Mouse (Mus musculus) layer of hippocampus, postnatal 25 days (tissue): ENCODE measurements around the gene Fgf2. TPM values are rescaled to one million over a fixed set of nuclear protein-coding genes. Genes with fewer than 3 reads are reported as not detected.

Source experiments
- DNase-seq, 2 experiments: peaks; one replicate each; pipeline ENCODE4 v3.0.0; 2022; ENCODE audit warnings: mixed read lengths in 2 of 2, low spot score in 1 of 2; ENCODE audit errors: extremely low spot score in 1 of 2
- total RNA-seq, 2 experiments: library from RNA; stranded (reverse); gene quantifications; 2 replicates each; pipeline ENCODE4 v1.2.3; 2021

Fgf2 gene
- total RNA-seq, result 1 to 10 TPM; 5.4 to 7.6 TPM

DNA sequence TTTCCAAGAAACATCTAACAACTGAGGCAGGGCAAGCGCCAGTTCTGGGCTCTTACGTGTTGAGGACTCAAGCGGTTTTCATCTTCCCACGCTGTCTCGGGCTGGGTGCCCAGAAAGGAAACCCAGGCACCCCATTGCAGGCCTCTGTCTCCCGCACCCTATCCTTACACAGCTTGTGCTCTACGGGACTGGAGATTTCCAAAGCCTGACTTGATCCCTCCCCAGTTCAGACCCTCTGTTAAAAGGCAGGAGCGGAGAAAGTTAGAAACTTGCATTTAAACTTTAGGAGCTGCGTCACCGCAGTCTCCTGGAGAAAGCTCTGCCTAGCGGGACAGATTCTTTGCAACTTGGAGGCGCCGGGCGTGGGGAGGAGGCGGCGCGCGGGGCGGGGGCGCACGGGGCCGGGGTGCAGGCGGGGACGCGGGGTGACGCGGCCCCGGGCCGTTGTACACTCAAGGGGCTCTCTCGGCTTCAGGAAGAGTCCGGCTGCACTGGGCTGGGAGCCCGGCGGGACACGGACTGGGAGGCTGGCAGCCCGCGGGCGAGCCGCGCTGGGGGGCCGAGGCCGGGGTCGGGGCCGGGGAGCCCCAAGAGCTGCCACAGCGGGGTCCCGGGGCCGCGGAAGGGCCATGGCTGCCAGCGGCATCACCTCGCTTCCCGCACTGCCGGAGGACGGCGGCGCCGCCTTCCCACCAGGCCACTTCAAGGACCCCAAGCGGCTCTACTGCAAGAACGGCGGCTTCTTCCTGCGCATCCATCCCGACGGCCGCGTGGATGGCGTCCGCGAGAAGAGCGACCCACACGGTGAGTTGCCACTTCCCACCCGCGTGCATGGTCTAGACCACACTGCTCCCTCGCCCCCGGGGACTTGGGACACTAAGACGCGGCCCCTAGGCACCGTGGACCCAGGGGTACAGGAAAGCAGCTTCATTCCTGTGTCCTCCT is at the start of gene Fgf2:
TSS of gene Fgf2 (plus strand) at position 126 of the 945 bp plus-strand sequence.
- peak in 1 of 2 experiments; percentile 22 for DNase-seq

DNA sequence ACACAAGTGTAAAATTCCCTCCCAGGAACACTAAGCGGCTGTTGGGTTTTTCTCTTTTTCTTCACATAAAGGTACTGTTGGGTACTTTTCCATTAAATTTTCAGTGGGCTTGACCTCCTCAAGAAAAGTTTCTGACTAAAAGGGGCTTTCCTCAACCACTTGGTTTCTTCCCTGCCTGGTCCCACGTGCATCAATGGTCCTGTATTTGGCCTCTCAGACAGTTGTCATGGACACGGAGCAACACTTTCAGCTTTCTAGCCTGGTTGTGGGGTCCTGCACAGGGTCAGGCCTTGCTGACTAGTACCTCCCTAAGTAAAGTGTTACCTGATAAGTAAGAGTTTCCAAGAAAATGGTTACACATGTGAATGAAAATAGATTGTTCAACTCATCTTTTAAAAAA is 48.7 kb upstream of the Fgf2 start:
- DNase-seq, result no peak

DNA sequence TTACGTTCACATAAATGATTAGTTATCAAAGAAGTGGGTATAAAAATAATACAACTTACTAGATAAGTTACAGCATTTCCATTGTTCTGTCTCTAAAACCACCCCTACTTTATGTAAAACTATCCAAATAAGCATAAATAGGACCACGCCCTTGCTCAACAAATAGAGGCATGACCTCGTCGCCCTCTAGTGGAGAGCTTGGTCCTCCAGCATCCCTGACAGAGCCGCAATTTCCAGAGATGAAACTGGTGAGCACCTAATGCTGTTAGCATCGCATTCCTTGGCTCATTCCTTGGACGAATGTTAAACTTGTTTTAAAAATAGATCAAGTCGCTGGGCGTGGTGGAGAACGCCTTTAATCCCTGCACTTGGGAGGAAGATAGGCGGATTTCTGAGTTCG is 45.5 kb upstream of the Fgf2 start:
- DNase-seq, result peak in 1 of 2 experiments; percentile 52

DNA sequence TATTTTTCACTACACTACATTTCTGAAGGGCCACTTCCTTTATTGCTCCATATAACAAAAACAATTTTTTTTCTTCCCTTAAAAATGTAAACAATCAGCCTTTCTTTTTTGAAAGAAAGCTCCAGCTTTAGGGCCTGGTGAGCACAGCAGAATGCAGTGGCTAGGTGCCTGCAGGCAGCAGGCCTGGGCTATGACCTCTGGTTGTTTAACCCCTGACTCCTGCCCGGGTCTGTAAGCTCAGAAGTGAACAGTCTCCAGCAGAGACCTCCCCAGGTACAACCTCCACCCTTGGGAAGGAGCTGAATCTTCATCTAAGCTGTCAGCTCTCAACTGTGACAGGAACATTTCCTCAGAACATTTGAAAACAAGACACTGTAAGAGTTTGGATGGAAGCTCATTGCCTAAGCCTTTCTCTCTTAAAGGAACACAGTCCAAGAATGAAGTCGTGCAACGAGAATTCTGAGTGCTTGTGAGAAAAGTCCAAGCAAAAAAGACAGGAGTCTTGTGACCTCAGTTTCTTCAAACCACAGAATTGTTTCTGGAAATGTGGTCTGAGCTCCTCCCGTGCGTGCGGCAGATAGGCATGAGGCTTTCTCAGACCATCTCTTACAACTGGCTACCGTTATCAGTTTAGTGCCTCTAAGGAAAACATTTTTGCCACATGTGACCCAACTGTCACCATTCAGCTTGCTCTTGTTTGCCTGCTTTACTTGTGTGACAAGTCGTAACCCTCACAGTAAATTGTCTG is 44.6 kb upstream of the Fgf2 start:
- DNase-seq, result no peak

DNA sequence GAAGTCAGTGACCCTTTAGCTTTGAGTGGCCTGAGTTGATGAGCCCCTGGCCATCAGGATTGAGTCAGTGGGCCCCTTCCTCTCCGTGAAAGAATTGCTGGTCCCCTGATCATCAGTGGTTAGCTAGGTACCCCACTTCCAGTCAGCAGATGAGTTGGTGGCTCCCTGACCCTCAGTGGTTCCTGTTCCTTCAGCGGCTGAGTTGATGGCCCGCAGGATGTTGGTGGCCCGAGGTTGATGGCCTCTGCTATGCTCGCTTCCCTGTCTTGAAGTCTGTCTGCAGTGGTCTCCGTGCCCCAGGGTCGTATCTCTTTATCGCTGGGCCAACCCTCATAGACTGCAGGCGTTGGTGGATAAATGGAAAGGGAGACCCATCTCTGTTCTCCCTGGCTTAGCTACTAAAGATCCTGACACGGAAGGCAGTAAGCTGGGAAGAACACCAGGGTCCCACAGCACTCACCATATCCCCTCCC is 36.2 kb upstream of the Fgf2 start:
- DNase-seq, result peak in 1 of 2 experiments; percentile 14

DNA sequence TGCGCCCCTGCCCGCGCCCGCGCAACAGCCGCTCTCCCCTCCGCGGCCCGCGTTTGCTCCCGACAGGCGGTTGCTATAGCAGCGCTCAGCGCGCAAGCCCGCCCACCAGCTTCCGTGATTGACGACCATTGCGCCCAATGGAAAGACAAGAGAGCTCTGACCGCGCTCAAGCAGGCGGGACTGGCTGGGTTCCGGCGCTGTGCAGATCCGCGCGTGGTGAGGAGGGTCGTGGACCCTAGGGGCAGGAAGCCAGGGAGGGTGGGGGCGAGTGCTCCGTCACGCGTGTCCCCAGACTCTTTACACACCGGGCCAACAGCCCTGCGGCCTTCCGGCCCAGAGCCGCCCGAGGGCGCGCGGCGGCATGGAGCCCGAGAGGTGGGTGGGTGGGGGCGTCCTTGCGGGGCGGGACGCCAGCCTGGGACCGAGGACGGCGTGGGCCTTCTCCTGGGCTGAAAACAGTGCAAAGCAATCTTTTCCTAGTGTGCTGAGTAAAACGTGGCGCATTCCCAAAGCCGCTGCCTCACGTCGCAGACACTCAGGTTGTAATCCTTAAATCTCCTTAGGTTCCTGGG is 35.7 kb upstream of the Fgf2 start, which contains the start of the genes Bbs12 and Cetn4:
TSS of gene Bbs12 (plus strand) at position 185 of the 572 bp plus-strand sequence.
TSS of gene Cetn4 (minus strand) at position 339 of the 572 bp plus-strand sequence.
- DNase-seq, result peak; percentile 99

DNA sequence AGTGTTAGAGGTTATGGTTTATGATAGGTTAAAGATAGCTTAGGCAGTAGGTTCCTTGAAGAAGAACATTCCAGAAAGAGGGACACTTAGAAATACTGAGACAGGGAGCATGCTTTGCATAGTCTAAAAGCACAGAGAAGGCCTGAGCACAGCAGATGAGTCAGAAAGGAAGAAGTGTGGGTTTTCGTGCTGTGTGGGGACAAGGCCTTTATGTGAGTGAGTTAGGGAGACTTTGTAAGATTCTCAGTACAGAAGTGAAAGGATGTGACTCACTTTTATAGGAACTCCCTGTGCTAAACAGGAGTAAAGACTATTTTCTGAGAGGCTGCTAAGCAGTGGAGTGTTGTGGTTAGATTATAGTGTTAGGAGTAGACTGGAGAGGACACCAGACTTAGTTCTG is 34.8 kb upstream of the Fgf2 start:
- no peak for DNase-seq

DNA sequence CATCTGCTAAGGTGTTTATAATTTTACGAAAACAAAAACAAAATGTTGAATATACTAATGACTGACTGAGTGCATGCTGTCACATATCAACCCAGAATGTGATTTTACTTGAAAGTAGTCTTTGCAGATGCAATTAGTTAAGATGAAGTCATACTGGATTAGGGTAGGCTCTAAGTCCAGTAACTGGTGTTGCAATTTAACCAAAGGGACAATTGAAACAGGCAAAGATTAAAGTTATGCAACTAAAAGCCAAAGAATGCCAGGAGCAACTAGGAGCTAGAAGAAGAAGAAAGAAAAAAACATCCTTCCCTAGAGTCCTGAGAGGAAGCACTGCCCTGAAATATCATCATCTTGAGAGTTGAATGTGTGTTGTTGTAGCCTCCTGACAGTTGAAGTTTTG is 31.9 kb upstream of the Fgf2 start:
- DNase-seq, result no peak

DNA sequence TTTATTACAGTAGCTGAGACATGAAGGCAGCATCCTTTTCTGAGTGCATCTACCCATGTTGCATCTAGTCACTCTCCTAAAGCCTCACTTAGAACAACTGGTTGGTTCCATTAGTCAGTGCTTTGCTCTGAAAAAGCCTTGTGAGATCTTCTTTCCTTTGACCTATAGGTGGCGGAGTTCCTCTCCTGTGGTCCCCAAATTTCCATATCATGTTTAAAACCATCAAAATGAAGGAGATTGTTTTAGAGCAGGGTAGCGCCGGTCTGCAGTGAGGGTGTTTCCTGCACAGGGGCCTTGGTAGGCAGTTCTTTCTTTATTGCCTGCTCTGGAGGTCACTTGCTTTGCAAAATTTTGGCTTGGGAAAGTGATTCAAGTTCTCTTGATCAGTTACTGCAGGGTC is 23.8 kb upstream of the Fgf2 start:
- no peak for DNase-seq

DNA sequence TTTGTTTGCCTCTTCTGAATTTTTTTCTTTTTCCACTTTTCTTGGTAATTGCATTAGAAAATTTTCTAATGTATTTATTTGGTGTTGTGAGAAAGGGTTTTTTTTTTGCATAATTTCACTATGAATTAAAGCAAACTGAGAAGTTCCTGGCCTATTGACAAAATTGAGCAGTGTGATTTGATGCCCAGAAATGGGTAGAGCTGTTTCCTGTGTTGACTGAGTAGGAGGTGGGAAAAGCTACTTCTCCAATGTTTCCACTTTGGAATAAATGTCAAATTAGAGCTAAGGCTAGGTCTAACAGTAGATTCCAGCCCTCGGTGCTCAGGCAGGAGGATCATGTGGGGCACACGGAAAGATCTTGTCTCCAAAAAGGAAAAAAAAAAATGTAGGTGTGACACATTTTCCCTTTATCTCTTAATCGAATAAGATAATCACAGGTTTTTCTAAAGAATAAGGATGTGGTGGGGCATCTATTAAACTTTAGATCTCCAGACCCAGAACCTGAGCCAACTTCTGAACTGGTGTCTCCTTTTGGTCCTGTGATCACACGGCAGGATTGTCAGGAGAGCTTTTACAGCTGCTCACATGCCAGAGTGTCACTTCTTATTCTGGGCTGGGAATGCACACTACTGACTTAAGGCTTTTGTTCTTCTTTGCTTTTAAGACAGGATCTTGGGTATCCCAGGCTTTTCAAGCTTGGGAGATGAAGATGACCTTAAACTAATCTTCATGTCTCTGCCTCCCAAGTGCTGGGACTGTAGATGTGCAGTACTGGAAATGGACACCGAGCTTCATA is 22.6 kb upstream of the Fgf2 start:
- DNase-seq, result no peak

DNA sequence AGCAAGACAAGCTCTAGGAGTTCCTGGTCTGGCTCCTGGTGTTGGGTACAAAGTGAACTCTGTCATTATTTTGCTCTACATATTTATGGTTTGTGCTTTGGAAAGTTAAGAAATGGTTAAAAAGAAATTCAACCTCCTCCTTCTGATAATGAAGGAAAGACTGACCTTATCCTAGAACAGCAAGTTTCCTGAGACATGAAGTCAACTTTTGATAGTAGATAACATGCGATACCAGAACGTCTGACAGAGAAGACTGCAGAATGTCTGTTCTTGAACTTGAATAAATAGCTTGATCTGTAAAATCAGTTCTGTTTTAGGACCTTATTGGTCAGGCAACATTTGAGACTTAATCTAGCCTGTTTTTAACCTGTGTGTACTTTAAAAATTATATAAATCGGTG is 21.5 kb upstream of the Fgf2 start:
- DNase-seq, result no peak

DNA sequence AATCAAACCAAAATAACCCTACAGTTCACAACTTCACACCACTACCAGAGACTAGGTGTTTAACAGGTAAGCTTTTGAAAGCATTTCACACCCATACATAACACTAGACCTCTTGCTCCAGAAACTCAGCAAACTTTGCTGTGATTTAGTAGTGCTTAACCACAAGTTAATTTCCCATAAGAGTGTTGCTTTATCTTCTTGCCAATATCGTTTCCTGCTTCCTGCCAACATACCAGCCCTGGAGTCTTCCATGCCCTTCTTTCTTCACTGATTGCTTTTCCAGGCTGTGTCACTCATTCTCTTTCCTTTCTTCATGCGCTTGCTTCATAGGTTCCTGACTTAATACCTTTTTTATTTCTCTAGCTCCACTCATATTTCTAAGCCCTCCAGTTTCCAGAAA is 19.7 kb upstream of the Fgf2 start:
- no peak for DNase-seq

DNA sequence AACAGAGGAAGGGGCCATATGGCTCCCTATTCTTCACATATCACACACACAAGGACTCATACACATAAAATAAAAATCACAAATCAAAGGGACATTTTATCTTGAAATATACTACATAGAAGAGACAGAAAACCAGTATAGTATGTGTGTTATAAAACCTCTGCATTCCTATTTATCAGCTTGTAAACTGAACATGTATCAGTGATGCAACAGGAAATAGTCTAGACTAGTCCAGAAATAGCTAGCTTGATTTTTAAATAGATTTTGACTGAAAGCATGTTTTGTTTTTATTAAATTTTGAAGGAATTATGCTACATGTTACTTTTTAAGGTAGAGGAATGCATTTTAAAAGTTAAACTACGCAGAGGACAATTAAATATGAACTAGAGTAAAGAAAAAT is 18.2 kb upstream of the Fgf2 start:
- DNase-seq, result no peak

DNA sequence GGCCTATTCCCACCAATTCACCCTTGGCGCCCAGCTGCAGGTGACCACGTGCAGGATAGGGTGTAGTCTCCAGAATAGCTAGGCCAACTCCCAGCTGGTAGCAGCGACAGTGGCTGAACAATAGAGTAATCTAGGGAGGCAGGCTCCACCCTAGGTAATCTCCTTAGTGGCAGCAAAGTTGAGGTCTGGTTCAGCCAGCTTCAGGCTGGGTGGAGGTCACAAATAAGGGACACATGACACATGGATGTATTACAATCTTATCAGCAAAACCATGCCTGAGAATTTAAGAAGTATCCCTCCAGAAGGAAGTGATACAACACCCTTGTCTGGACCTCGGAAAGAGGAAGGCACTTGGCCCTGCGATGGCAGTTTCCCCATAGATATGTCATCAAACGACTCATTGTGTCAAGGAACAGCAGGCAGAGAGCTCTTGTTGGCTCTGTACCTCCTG is 16.1 kb upstream of the Fgf2 start:
- DNase-seq, result no peak

DNA sequence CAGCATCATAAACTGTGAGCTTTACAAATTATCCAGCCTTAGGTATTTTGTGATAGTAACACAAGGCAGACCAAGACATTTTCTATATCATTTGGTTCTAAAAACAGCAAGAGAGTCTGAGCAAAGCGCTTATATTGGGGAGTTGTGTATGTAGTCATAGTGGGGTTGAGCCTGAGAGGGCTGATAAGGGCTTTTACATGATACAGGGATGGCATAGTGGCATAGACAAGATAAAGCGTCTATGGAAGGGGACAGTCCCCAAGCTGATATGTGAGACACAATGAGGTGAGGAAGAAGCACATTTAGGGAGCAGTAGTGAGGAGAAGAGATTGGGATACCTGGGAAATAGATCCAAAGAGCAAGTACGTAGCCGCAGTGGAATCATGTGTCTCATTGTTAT is 14.1 kb upstream of the Fgf2 start:
- DNase-seq, result no peak

DNA sequence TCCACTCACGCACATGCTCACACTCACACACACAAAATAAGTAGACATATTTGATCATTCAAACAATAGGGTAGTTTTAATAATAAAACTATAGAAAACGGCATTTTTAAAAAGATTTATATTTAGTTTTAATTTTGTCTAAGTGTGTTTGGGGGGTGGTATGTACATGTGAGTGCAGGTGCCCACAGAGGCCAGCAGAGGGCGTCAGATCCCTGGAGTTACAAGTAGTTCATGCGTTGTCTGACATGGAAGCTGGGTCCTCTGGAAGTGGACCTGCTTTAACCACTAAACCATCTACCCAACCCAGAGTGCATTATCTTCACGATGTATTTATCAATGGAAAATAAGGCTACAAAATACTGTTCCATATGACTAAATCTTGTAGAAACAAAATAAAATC is 7.0 kb upstream of the Fgf2 start:
- no peak for DNase-seq

DNA sequence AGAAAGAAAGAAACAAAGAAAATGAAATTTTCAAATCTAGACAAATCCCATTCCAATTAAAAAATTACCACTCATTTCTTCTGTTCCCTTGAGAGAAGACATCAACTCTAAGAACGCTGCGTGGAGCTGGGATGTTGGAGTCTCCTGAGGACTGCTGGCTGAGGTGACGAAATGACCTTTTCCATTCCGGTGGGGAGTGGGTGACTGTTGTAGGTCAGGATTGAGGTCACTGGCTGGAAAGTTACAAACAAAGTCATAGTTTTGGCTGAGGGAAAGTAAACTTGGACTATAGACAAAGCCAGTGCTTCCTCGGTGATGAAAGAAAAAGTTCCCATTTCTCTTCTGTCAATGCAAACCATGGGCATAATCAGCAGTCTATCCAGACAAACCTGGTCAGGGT is 5.3 kb upstream of the Fgf2 start:
- no peak for DNase-seq

DNA sequence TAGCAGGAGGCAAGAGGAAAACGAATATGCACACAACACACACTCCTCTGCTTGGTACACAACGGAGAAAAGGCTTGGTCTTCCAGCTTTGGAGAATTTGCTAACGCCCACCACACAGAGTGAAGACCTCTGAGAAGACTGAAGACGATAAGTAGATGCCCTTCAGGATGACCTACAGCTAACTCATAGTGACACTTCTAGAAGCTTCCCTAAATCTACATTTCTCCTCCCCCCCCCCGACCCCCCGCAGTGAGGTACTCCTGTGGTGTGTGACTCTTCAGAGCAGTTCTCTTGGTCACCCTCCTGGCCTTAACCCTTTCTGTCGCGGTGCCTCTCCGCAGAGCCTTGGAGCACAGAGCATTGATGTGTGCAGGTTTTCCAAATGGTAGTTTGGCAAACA is 475 bp upstream of the Fgf2 start:
- DNase-seq, result no peak

DNA sequence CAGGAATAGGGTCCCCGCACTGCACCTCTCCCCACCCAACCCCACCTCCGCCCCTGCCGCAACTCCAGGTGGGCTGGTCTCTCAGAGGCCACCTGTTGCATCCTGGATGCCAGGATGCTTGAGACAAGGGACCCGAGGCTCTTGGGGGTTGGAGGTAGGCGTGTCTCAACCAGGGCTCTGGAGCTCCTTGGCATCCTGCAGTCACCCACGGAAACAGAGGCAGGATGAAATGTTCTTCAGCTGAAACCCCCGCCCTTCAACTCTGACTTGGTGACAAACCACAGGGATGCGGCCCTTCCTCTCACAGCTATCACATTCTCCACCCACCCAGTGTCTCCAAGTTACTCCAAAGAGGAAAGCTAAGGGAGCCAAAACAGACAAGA is 1.0 kb downstream of the Fgf2 start:
- no peak for DNase-seq

DNA sequence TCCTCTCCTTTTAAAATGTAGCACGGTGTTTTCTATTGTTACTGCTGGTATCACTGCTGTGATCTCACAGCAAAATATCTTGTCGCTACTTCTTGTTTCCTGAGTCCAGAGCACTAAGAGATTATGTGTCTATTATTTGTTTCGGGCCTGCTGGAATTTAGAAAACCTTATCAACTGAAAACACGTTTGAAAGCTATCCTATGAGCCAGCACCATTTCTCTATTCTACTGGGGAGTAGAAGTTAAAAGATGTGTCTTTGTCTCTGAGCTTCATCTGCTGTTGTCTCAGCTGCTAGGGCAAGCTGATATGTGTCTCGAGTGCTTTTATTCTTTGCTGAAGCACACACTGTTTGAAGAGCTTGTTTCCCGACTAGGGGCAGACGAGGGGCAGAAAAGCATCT is 2.2 kb downstream of the Fgf2 start:
- DNase-seq, result no peak
